Mouse (Mus musculus): Measurements from ENCODE around the gene Galnt7.

- TF ChIP-seq ZNF384 (IDR thresholded peaks at IDR 0.05; ENCODE audit: low read depth, low read length) (no peak), HCFC1 (IDR thresholded peaks at IDR 0.05; ENCODE audit: borderline replicate concordance, insufficient read depth, low read length) (no peak)
These were observed 35.8 kb upstream of the Galnt7 start for GRCm38 (mm10) chr8:57688633-57689032.

All from ES-E14 (cell line).